Mouse (Mus musculus) liver, adult 2 months (tissue): ENCODE data around the gene Akt2. TPM values are rescaled to one million over a fixed set of nuclear protein-coding genes. Genes with fewer than 3 reads are reported as not detected.
A peak's percentile ranks its signal among the peaks of the same experiment; 100 is the strongest.

Source experiments
- DNase-seq: peaks from one replicate; pipeline ENCODE4 v3.0.0-alpha.2; 2011; ENCODE audit warnings: low read depth, low spot score; ENCODE audit errors: extremely low read depth
- H3K27ac ChIP-seq: fragments of 200-500 bp; replicated peaks from 2 replicates; pipeline ENCODE4 v1.5.1; 2012; ENCODE audit warnings: low read depth, mild to moderate bottlenecking, control low read depth, inconsistent platforms, low read length; ENCODE audit not compliant: insufficient read depth
- H3K27me3 ChIP-seq: fragments of 200-500 bp; 2 replicates; pipeline ENCODE4 v1.6.1; 2012; ENCODE audit warnings: mild to moderate bottlenecking, moderate library complexity, low read length, inconsistent platforms; ENCODE audit not compliant: control insufficient read depth, insufficient read depth
- H3K36me3 ChIP-seq: fragments of 200-500 bp; 2 replicates; pipeline ENCODE4 v1.6.1; 2012; ENCODE audit warnings: low read length, inconsistent platforms; ENCODE audit not compliant: control insufficient read depth, insufficient read depth
- H3K4me1 ChIP-seq: fragments of 200-500 bp; 2 replicates; pipeline ENCODE4 v1.6.1; 2011; ENCODE audit warnings: low read length; ENCODE audit not compliant: control insufficient read depth, insufficient read depth
- H3K4me3 ChIP-seq: fragments of 200-500 bp; 2 replicates; pipeline ENCODE4 v1.5.1; 2011; ENCODE audit warnings: low read depth, mild to moderate bottlenecking, control low read depth, low read length, moderate library complexity; ENCODE audit not compliant: insufficient read depth
- H3K79me2 ChIP-seq: fragments of 200-500 bp; 2 replicates; pipeline ENCODE4 v1.6.1; 2012; ENCODE audit warnings: inconsistent platforms, mild to moderate bottlenecking, low read length, moderate library complexity; ENCODE audit not compliant: control insufficient read depth, insufficient read depth
- H3K9ac ChIP-seq: fragments of 200-500 bp; 2 replicates; pipeline ENCODE4 v1.6.1; 2012; ENCODE audit warnings: low read depth, mild to moderate bottlenecking, control low read depth, inconsistent platforms, low read length
- CTCF ChIP-seq: fragments of 200-500 bp; IDR thresholded peaks from 2 replicates; pipeline ENCODE4 v1.5.1; 2011; ENCODE audit warnings: low read depth, low read length, control low read depth
- POLR2A ChIP-seq: fragments of 200-500 bp; IDR thresholded peaks from 2 replicates; pipeline ENCODE4 v1.6.1; 2011; ENCODE audit warnings: low read length, control low read depth; ENCODE audit not compliant: insufficient read depth; ENCODE audit errors: extremely low read depth
- WGBS: fragments of 180-500 bp; shearing (Covaris S2); methylation state at CpG from one replicate; pipeline ENCODE4 v1.1.7; 2018; 5-methylcytosine and 5-hydroxymethylcytosine counted together
- polyA plus RNA-seq: library from polyadenylated mRNA; depleted of rRNA; stranded (reverse); fragments of >200 nt; gene quantifications from 2 replicates; pipeline ENCODE4 v1.2.3, GENCODE M21; 2012; rRNA removed
- total RNA-seq: library from RNA; depleted of rRNA; stranded (reverse); fragments of >200 nt; gene quantifications from 2 replicates; pipeline ENCODE4 v1.2.3, GENCODE M21; 2014; rRNA removed

Gene Akt2
- total RNA-seq (57.1 and 65.5 TPM in 2 replicates), polyA plus RNA-seq (78.1 and 81.3 TPM in 2 replicates)

DNA sequence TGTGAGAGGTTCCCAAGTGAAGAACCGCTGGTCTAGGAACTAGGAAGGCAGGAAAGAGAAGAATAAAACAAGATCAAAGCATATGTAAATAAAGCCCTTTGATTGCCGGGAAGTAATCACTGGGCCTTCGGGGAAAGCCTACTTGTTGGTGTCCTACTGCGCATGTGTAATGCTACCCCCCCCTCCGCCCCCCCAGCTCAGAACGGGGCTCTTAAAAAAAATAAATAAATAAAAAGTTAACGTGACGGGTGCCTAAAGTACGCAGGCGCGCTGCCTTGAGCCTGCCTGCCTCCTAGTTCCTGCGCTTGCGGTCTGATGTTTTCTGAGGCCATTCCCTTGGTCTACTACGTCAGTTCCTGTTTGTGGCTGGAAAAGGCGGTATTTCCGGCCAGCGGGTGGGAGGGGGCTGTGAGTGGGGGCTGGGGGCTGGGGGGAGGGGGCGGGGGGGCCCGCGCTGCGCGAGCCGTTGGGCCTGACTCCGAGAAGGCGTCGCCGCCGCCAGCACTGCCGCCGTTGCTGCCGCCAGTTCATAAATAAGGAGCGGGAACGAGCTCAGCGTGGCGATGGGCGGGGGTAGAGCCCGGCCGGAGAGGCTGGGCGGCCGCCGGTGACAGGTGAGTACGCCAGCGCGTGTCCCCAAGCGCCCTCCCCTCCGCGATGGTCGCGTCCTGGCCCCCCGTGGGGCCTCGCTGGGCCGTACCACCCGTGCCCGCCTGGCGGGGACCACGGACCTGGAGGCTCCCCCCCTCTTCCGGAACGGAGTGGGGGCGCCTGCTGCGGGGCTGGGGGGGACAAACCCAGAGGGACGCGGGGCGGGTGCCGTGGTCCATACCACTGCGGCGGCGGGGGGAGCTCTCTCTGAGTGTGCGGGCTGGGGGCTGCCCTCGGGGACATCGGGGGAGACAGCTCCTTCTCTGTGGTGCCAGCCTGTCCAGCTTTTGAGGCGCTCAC is at the start of gene Akt2:
Gene Akt2 (plus strand): TSS at position 287 of the 951 bp plus-strand sequence.
- 0 out of 2 replicates have a peak, but pooled peaks have one; percentile 23 for TF ChIP-seq POLR2A
- TF ChIP-seq CTCF, result no peak
- peak within 1 kb of the TSS; percentile 86 for H3K4me3 ChIP-seq

DNA sequence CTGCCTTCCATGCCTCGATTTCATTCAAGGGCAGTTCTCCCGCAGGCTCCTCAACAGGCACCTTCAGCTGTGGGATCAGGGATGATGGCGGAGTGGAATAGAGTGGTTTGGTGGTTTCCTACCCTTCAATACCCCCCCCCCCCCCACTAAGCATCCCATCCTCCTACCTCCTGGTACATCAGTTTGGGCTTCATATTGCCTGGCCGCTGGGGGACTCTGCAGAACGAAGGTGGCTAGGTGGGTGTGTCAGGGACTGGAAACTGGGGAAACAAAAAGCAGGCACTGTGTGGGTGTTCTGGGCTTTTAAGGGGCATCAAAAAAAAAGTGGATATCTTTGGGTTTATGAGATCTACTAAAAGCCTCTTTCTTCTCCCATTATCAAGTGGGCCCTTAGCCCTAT is 49.4 kb upstream of the Akt2 start:
- Histone ChIP-seq H3K27me3 (no peaks in the 10 kb centered on the region), H3K4me1 (no peaks in the 10 kb centered on the region), H3K9ac (no peak overlapping the region), H3K4me3 (no peak overlapping the region), H3K27ac (no peak overlapping the region), H3K79me2 (no peaks in the 10 kb centered on the region), H3K36me3 (no peaks in the 10 kb centered on the region)
- no peak for TF ChIP-seq POLR2A
- no peak for TF ChIP-seq CTCF
- DNase-seq, result no peak
- 75% methylated on average over 5 of the region's 5 CpGs for WGBS

More for the DNA sequence above, at the start of gene Akt2:
- Histone ChIP-seq H3K27ac (peak within 1 kb of the TSS; percentile 95), H3K4me1 (peaks cover 15% of the 10 kb centered on the region), H3K27me3 (no peaks in the 10 kb centered on the region), H3K79me2 (peaks cover 32% of the 10 kb centered on the region; the same call in 1 of the 2 replicates), H3K9ac (peak within 1 kb of the TSS; percentile 93), H3K36me3 (no peaks in the 10 kb centered on the region)
- under 1% methylated on average over 67 of the region's 71 CpGs for WGBS
- DNase-seq, result peak; percentile 95

DNA sequence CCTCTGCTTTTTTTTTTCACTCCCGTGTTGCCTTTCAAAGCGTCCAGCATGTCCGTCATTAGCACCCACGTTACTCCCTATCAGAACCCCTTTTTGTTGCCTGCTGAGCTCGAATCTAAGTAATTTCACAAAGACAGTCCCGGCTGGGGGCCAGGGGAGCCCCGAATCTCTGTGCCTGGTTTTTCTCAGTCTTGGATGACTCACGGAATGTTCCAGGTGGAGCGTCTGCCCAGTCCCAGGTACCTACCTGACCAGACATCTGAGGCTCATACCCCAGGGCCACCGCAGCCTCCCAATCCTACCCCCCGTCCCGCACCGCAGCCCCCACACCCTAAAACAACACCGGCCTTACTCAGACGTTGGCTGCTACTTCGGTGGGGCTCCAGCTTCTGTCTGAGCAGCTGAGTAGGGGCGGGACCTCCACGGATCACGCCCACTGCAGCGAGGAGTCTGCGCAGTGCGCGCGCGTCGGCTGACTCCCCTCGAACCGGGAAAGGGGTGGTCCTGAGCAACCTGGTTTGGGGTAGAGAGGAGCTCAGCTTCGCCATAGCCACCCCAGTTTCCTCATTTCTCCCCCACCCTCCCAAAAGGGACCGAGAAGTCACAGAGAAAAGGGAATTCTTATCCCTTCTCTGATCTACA is 48.8 kb upstream of the Akt2 start:
- DNase-seq, result peak; percentile 23
- Histone ChIP-seq H3K79me2 (no peaks in the 10 kb centered on the region), H3K9ac (peak overlapping the region; percentile 57), H3K27me3 (no peaks in the 10 kb centered on the region), H3K27ac (no peak overlapping the region), H3K4me3 (peak overlapping the region; percentile 66), H3K4me1 (no peaks in the 10 kb centered on the region), H3K36me3 (no peaks in the 10 kb centered on the region)
- TF ChIP-seq POLR2A (0 out of 2 replicates have a peak, but pooled peaks have one; percentile 26), CTCF (no peak)
- WGBS, result 2% methylated on average over 30 of the region's 30 CpGs

DNA sequence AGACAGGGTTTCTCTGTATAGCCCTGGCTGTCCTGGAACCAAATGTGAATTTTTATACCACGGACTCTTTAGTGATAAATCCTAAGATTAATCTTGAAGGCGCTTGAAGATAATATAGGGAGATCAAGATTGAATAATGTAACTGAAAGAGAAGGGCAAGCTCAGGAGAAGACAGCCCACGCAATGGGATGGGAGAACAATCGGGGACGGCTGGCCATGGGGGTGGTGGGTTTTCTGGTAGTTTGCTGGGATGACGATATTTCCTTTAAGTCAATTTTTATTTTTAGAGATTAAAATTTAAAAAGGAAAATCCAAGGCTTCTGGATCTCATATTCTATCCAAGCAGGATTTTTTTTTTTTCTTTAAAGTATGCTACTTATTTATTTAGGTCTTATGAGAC is 48.3 kb upstream of the Akt2 start:
- Histone ChIP-seq H3K9ac (no peak overlapping the region), H3K79me2 (no peaks in the 10 kb centered on the region), H3K4me3 (no peak overlapping the region), H3K27me3 (no peaks in the 10 kb centered on the region), H3K27ac (no peak overlapping the region), H3K36me3 (no peaks in the 10 kb centered on the region), H3K4me1 (no peaks in the 10 kb centered on the region)
- WGBS, result 24% methylated on average over 6 of the region's 6 CpGs
- no peak for DNase-seq
- TF ChIP-seq POLR2A, result no peak
- TF ChIP-seq CTCF, result no peak

DNA sequence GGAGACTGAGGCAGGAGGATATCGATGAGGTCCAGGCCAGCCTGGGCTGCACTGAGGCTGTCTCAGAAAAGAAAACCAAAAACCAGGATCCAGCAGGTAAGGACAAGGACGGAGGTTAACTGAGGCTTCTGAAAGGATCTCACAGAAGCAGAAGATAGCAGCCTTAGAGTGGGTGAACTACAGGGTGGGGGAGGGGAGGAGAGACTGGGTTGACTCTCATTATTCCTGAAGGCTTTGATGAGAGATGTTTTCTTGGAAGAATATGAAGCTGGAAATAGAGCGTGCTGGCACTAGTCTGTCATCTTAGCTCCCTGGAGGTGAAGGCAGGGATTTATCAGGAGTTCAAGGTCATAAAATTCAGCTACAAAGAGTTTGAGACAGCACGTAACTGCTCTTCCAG is 47.5 kb upstream of the Akt2 start:
- no peak for DNase-seq
- TF ChIP-seq POLR2A (no peak), CTCF (no peak)
- H3K27ac ChIP-seq, result no peak overlapping the region
- H3K4me3 ChIP-seq, result no peak overlapping the region
- H3K36me3 ChIP-seq, result no peaks in the 10 kb centered on the region
- no peaks in the 10 kb centered on the region for H3K4me1 ChIP-seq
- H3K9ac ChIP-seq, result no peak overlapping the region
- 94% methylated on average over 4 of the region's 4 CpGs for WGBS
- H3K79me2 ChIP-seq, result no peaks in the 10 kb centered on the region
- no peaks in the 10 kb centered on the region for H3K27me3 ChIP-seq
